Mouse (Mus musculus) erythroid progenitor cell, adult 5-6 weeks (primary cell): ENCODE data around the gene Gm9936. TPM values are rescaled to one million over a fixed set of nuclear protein-coding genes. Genes with fewer than 3 reads are reported as not detected.
"Not testable (repeated sequence)": the region's sequence is repeated elsewhere in the genome, so short reads cannot be mapped to it uniquely, and the experiment has no call there.

Experiments used
- ATAC-seq: replicated peaks from 2 replicates; pipeline ENCODE4 v1.8.0; 2016; ENCODE audit warnings: moderate number of reproducible peaks, mild to moderate bottlenecking, moderate TSS enrichment, inconsistent platforms; ENCODE audit not compliant: poor library complexity, low FRiP score, severe bottlenecking
- total RNA-seq, 2 experiments: library from RNA; stranded (forward) in 1 of 2; stranded (reverse) in 1 of 2; fragments of 150-400 nt in 1 of 2; fragments of 186-747, 209-891 nt in 1 of 2; gene quantifications; 2 replicates each; pipeline versions ENCODE4 v1.2.3 to v1.2.4; 2015 to 2017; ENCODE audit warnings: low replicate concordance in 2 of 2

The Gm9936 gene
- total RNA-seq, 2 experiments from 2014 or later, result not detected

DNA sequence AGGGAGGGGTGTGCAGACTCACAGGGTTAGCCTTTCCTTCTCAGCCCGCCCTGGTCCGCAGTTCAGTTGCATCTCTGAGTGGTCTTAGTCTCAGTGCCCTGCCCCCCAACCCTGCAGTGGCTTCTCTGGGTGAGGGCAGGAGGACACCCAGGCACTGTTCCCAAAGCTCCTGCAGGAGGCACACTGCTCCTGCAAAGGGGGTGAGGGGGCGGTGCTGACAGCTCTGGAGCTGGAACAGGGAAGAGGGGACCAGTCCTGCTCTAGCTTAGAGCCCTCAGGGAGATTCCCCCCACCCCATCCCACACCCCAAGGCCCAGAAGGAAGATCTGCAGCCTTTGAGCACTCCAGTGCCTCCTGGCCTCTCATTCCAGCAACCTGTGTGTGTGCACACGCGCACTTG, 15.8 kb downstream of the Gm9936 start:
- no peak for ATAC-seq

DNA sequence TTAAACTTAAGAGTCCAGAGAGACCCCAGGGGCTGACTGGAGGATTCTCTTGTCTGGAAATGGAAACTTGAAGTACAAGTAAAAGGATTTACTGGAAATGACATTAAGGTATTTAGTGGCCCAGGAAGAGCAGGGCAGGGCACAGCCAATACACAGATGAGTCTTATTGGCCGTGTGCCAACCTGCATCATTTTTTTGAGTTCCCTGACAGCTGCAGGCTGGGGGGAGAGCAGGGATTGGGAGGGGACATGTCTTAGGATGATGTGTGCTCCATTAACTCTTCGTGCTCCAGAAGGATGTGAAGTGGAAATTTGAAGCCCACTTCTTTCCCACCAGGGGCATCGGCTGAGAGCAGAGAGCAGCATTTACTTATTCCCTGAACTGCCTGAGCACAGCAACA, 16.3 kb downstream of the Gm9936 start:
- ATAC-seq, result not testable (repeated sequence)

- ATAC-seq, result not testable (repeated sequence)
These were observed 18.0 kb downstream of the Gm9936 start for GRCm38 (mm10) chr5:114840481-114840880.

- no peak for ATAC-seq
These were observed 21.6 kb downstream of the Gm9936 start for GRCm38 (mm10) chr5:114836886-114837285.

GRCm38 (mm10) chr5:114829740-114830139, 28.7 kb downstream of the Gm9936 start:
- no peak for ATAC-seq

DNA sequence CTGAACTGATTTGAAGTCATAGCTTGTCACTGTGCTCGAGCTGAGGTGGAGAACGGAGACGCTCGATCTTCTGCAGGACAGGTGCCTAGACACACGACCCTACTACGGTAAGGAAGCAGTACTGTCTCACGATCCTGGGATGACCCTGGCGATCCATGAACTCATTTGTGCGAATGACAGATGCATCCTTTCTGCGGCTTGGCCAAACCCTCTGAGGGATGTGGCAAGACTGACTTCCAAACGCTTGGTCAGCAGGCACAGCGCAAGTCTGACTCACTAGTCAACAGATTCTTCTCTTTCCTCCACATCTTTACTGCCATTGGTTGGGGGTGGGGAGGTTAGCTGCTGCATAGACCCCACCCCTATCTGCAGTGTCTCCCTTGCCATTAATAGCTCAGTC, 31.1 kb downstream of the Gm9936 start:
- no peak for ATAC-seq

- ATAC-seq, result peak; percentile 95
These were observed 32.3 kb downstream of the Gm9936 start for GRCm38 (mm10) chr5:114825978-114826691.

GRCm38 (mm10) chr5:114824197-114824596, 34.3 kb downstream of the Gm9936 start:
- ATAC-seq, result peak; percentile 77

GRCm38 (mm10) chr5:114822796-114823688, 35.4 kb downstream of the Gm9936 start, which contains the start of gene 1500011B03Rik:
Gene 1500011B03Rik, minus strand, starts transcription at chr5:114823468.
- peak; percentile 48 for ATAC-seq

- peak; percentile 58; the same call in 1 of the 2 replicates for ATAC-seq
These were observed 40.4 kb downstream of the Gm9936 start for GRCm38 (mm10) chr5:114818124-114818523.

GRCm38 (mm10) chr5:114816599-114816998, 41.9 kb downstream of the Gm9936 start:
- no peak for ATAC-seq

GRCm38 (mm10) chr5:114813525-114814181, 44.8 kb downstream of the Gm9936 start:
- ATAC-seq, result peak; percentile 83

DNA sequence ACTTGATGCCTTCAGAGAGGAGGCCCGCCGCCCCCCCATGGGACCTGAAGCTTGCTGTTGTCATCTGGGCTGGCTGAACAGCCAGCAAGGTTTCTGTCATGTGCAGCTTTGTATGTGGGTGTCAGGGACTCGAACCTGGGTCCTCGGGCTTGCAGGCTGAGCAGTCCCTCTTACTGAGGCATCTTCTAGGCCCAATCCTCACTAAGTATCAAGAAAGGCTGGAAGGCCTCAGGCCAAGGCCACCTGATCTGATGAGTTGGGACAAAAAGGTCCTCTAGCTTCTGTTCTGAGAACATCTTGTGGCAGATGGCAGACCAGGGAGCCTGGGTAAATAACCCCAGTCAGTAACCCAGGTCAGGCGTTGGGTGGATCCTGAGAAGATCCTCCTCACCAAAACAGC, 48.7 kb downstream of the Gm9936 start:
- ATAC-seq, result no peak

DNA sequence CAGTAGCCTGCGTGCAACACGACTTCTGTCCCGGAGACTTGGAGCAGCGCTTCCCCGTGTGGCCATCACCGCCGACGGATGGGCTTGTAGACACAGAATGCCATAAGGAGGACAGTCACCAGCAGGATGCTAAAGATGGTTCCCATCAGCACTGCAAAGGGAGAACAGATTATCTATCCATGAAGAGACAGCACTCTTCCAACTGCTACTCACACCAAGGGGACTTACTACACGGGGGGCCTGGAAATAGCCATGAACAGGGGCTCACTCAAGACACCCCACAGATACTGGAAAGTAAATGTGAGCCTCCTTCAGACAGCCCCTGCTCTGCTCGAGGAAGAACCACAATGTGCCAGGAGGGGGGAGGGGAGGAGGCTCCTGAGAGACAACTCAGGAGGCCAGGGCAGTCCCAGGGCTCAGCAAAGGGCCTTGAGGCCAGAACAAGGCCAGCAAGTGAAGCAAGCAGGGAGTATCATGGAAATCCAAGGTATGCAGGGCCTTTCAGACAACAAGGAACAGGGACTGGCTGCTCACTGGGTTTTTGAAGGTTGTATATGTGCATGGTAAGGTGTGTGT, 49.2 kb downstream of the Gm9936 start:
- no peak for ATAC-seq

DNA sequence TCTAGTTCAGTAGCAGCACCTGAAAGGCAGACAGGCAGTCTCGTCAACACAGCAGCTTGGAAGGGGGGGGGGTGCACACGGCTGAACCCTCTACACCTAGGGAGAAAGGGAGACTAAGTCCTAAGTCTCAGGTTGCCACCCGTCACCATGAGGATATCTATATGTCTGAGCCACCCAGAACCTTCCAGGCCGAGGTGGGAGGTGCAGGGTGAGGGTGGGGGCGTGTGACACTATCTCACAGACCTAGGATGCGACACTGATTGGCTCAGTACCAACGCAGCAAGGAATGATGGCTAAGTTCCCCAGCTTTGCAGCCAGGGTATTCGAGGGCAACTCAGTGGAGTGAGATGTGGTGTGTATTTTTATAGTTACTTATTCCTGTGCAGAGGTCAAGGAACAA, 50.1 kb downstream of the Gm9936 start:
- peak; percentile 31; the same call in 1 of the 2 replicates for ATAC-seq

- no peak for ATAC-seq
These were observed 50.6 kb downstream of the Gm9936 start for GRCm38 (mm10) chr5:114807893-114808292.

DNA sequence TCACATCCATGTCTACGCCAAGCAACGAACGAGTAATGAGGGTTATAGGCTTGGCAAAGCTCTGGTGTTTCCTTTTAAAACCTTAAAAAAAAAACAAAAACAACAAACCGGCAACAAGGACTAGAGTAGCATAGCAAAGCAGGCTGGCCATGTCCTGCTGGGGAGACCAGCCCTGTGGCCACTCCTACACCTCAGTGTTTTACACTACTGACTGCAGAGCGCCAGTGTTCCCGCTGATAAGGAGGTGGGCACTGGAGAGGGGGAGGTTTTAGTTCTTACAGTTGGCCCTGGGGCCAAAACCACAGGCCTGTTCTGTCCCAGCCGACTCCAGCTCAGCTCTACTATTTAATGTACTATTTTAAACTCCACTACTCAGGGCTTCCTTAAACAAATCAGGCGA, 51.0 kb downstream of the Gm9936 start:
- ATAC-seq, result peak; percentile 79

DNA sequence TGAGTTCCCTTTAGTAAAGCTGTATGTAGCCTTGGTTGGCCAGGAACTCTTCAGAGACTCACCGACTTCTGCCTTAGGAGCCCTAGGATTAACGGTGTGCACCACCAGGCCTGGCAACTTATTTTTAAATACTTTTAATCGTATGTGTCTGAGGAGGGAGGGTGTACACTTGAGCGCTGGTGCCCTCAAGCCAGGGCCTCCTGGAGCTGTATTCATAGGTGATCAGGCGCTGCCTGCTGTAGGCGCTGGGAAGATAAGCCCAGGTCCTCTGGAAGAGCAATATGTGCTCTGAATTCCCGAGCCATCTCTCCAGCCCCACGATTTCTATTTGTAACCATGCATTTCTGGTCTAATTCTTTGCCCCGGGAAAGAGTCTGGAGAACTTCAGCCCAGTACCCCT, 51.4 kb downstream of the Gm9936 start:
- ATAC-seq, result peak; percentile 48

GRCm38 (mm10) chr5:114806636-114807035, 51.8 kb downstream of the Gm9936 start:
- ATAC-seq, result no peak
